Mouse (Mus musculus) E14TG2a.4 (cell line): ENCODE measurements at regions not wholly inside any gene's neighbourhood (a gene's known extent, or its start where the extent isn't known, plus 50 kb on each side); places are given as distances from the start of the nearest gene placed in this dataset.

ENCODE experiments used
- CTCF ChIP-seq: conservative IDR thresholded peaks from 2 replicates; pipeline ENCODE4 v1.5.1; 2014; ENCODE audit warnings: low read length
- NANOG ChIP-seq: IDR thresholded peaks from 2 replicates; pipeline ENCODE4 v1.6.1; 2014; ENCODE audit warnings: borderline replicate concordance, low read length, mixed read lengths
- POU5F1 ChIP-seq: IDR thresholded peaks from 2 replicates; pipeline ENCODE4 v1.6.1; 2014; ENCODE audit warnings: low read length, borderline replicate concordance

DNA sequence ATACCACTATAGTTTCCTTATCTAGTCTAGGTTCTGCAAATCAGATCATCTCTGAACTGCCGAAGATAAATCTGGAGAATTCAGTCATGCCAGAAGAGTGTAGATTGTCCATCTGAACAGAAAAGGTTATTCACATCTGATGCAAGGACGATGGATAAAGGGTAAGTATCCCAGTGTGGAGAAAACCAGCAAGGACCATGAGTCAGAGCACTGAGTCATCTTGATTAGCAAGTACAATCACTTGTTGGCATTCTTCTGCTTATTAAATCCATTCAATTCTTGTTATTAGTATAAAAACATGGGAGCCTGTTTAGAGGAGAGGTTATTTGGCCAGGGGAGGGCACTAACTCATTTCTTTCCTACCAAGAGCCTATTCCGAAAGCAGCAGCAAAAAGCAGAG, 195.7 kb upstream of the Tas2r134 start:
- TF ChIP-seq CTCF (no peak), POU5F1 (no peak), NANOG (no peak)
